Mouse (Mus musculus) WW6 (cell line): ENCODE measurements around the gene Polr1e.
"Not testable (repeated sequence)": the region's sequence is repeated elsewhere in the genome, so short reads cannot be mapped to it uniquely, and the experiment has no call there.

Source experiments
- DNase-seq: peaks from one replicate; pipeline ENCODE4 v3.0.0-alpha.2; 2013; ENCODE audit warnings: low read depth, low spot score

The Polr1e gene

DNA sequence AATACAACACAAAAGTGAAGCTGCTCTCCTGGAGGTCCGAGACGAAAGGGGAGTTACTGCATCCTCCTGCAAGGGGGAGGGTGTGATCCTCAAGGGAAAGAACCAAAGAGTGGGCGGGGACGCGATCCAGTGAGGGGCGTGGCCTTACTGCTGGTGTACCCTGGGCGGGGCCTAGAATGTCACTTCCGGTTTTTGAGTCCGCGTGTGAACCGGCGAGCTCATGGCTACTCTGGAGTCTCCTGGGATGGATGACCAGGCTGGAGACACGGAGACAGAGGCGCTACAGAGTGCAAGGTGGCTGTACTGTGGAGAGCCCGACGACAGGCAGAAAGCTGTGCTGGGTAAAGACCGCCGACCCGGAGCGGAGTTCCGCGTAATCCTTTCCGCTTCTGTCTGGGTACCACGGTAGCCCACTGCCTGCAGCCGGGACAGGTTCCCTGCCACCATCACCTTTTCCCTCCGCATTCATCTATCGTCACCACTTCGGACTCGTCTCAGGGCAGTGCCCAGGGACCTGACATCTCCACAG is at the start of gene Polr1e:
TSS of gene Polr1e (plus strand) at position 132 of the 529 bp plus-strand sequence.
- DNase-seq: peak; percentile 89

- no peak for DNase-seq
Measured at GRCm38 (mm10) chr4:44970056-44970455, 48.3 kb upstream of the Polr1e start.

GRCm38 (mm10) chr4:44970612-44971110 is 47.7 kb upstream of the Polr1e start:
- peak; percentile 60 for DNase-seq

DNA sequence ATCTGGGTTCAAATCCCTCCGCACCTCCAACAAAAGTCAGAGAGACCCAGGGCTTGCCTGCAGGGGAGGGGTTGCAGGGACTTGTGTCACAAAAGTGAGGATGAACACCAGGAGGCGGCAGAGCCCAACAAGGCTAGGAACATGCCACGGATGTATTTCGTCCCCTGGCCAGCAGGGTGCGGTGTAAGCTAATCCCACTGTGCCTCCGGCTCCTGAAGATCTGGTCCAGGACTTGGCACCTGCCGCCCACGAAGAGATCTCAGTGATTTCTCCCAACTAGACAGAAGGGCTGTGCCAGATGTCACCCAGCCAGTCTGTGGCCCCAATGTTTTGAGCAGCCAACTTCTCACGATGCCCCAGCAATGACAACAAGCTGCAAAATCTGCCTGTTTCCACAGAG is 44.9 kb upstream of the Polr1e start:
- DNase-seq: peak; percentile 86

DNA sequence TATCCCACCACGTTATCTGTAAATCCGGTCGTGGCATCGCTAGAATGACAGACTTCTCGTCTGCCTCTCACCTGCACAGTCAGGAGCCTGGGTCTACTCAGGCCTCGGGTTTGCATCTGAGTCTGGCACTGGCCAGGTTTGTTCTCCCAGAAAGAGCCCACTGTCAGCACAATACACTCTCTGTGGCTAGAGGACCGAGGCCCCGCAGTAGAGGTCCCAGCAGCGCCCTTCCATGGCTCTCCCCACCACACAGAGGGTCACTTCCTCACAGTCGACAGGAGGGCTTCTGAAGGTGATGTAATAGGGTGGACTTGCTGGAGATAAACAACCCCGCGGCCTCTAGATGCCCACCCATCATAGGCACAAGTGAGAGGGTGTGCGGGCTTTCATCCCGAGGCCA is 44.5 kb upstream of the Polr1e start:
- DNase-seq: no peak

- no peak for DNase-seq
Measured at GRCm38 (mm10) chr4:44974331-44974730, 44.1 kb upstream of the Polr1e start.

DNA sequence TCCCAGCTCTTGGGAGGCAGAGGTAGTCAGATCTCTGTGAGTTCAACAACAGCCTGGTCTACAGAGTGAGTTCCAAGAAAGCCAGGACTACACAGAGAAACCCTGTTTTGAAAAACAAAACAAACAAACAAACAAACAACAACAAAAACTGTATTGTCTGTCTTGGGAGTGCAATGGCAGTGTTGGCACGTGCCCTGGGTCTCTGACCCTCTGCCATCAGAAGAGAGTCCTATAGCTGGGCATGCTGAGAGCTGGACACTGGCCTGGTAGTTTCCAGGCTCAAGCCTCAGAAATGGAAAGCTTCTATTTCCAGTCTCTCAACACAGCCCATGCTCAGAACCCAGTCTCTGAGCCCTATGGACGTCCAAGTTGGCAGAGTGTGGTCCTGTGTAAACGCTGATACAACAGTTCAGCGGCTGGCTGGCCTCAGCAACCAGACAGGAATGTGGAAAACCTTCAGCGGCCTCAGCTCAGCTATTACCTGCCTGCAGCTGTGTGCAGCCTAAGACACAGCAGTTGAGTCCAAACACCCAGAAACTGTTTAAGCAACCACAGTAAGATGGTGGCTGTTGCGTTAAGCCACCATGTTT is 42.3 kb upstream of the Polr1e start:
- no peak for DNase-seq

DNA sequence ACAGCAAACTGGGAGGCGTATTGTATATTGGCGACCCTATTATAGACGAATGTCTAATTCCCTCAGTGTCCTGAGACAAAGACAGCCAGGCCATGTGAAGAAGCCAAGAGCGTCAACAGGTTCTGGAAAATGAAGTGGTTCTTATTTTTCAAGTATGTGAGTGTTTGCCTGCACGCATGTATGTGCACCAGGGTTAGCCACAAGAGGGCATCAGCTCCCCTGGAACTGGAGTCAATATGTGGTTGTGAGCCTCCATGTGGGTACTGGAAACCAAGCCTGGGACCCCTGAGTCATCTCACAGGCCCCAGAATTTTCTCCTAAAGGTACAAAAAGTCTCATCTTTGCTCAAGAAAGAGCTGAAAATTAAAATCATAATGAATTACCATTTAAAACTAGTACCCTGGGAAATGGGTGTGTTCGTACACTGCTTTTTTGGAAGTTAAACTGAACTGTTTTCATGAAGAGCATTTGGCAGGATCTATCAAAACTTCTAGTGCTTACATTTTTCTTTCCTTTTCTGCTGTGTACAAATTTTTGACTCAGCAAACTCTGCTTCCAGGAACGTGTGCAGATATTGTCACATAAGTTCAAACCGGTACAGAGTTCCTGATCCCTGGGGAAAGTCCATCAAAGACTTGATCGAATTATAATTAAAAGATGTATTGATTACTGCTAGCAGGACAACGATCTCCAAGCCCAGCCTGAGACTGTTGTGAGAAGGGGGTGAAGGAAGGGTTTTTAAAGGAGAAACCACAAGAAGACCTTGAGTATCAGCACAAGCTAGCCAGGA is 41.3 kb upstream of the Polr1e start:
- DNase-seq: no peak

- no peak for DNase-seq
Measured at GRCm38 (mm10) chr4:44978175-44978574, 40.2 kb upstream of the Polr1e start.

DNA sequence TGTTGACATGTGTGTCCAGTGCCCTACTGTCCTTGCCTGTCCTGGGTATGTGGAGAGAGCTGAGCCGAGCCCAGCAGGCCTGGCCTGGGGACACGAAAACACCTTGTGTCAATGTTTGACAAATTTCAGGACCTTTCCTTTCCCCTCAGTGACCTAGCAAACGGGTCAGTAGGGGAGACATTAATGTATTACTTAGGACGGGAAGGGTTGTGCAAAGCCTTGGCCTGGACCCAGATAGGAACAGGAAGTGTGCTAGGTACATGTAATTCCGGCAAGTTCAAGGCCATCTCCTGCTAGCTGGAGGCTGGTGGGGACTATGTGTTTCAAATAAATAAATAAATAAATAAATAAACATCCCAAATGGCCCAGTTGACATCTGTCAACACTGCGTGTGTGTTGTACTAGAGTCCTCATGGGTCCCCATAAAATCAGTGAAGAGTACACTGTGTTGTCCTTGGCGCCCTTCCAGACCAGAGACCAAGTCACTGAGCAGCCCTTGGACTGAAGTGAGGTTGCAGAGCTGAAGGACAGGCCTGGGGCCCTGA is 38.5 kb upstream of the Polr1e start:
- DNase-seq: no peak

GRCm38 (mm10) chr4:44981280-44981973 is 37.0 kb upstream of the Polr1e start, which contains the start of gene Grhpr:
Gene Grhpr, plus strand, starts transcription at chr4:44981395.
- peak; percentile 42 for DNase-seq

DNA sequence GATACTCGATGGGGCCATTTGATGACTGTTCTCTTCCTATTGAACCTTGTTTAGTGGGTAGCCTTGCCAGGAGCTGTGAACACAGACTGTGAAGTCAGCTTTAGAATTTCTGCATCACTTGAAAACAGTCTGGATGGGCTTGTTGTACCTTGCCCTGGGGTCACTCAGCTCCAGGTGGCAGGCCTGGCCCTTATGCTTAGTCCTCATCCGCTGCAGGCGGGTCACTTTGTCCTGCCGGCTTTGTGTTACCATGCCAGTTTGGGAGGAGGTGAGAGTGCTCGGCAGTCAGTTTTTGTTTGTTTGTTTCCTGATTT is 36.5 kb upstream of the Polr1e start:
- no peak for DNase-seq

DNA sequence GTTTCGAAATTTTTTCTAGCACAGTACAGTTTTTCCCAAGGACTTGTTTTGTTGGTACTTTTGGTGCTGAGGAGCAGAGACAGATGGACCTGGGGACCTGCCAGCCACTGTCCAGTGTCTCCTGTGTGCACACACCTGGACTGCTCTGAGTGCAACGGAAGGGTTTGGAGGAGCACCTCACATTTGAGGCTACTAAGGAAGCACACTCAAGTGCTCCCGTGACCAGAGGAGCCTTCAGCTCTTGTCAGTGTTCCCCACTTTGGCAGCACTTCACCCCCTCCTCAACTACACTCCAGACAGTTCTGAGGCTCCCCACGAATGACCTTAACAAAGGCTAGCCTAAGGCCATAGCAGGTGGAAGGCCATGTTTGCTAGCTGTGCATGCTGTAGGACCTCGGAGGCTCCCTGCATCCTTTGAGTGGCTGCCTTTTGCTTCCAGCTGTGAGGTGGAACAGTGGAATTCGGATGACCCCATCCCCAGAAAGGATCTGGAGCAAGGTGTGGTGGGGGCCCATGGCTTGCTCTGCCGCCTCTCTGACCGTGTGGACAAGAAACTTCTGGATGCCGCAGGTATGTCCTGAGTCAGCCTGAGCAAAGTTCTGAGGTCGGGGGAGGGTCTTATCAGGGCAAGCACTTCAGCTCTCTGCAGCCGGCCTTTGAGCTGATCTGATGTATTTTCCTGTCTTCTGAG is 35.8 kb upstream of the Polr1e start:
- DNase-seq: no peak

DNA sequence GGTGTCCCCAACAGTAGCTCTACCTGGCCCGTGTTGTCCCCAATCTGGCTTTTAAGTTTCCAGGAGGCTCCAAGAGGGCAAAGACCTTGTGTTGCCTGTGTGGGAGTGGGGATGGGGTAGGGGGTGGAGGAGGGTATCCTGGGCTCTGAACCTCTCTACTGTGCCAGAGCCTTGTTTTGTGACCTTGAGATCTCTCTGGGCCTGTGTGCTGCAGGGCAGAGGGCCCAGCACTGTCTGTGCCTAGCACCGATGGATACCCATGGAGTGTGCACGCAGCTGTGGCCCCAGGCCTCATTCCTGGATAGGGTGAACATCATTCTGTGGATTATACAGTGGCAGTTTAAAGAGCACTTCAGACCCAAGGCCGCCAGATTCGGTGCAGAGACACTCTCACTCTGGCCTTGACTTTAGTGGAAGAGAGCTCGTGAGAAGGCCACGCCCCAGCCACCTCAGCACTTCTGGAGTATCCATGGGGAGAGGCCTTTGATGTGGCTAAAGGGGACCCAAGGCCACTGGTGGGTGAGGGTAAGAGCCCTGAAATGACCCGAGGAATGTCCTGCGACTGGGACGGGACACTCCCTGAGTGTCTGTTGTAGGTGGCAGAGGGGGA is 35.1 kb upstream of the Polr1e start:
- DNase-seq: no peak

GRCm38 (mm10) chr4:44990560-44990959 is 27.8 kb upstream of the Polr1e start:
- no peak for DNase-seq

DNA sequence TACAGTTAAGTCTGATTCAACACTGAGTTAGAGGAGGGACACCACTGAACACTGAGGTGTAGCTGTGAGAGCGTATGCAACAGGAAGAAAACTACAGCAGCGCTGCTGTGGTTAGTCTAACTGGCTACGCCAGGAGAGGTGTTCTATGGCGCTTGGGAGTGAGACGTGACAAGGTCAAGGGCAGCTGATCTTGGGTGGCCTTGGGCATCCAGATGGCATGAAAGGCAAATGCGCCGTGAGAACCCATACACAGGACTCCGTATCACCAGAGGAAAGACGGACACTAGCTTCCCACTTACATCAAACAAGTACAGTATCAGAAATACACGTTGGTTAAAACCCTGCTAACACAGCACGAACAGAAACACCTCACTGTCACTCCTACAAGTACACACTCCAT is 26.1 kb upstream of the Polr1e start:
- not testable (repeated sequence) for DNase-seq

DNA sequence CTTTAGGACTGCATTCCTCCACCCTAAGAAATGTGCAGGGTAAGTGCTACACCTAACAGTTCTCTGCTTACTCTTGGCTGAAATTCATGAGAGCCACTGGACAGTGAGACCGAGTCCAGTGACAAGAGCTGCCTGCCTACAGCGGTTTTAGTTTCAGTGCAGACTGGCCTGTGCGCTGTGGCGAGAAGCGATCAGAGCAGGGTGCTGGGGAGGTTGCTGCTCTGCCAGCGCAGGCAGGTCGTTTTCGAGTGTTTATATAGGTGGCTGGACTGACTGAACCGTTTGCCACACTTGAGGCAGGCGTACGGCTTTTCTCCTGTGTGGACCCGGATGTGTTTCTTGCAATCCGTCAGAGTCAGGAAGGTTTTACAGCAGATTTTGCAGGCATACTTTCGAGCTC is 25.2 kb upstream of the Polr1e start:
- DNase-seq: not testable (repeated sequence)

GRCm38 (mm10) chr4:44993847-44994246 is 24.5 kb upstream of the Polr1e start:
- no peak for DNase-seq

DNA sequence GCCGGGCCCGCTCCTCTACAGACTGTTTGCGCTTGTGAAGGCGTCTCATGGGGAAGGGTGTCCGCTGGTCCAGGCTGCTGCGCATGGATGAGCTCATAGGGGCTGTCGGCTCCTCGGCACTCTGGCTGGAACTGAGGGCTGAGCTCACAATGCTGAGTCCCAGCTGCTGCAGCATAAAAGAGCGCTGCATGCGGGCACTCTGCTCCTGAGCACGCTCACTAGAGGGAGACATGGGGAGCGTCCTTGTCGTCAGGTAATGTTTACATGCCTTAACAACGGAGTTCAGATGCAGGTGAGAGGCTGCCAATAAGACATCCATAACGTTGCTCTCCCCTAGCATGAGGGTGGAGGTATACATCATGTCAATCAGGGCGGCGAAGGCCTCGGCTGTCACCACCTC is 23.6 kb upstream of the Polr1e start:
- DNase-seq: no peak

DNA sequence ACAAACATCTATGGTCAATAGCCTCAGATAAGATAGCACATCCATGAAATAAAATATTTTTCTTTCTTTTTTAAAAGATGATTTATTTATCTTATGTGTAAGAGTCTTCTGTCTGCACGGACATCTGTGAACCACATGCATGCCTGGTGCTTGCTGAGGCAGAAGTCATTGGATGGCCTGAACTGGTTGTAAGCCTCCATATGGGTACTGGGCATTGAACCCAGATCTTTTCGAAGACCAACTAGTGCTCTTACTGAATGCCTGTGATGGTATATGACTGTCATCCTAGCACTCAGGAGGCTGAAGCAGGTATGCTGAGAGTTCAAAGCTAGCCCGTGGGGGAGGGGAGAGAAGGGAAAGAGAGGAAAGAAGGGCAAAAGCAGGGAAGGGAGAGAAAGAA is 20.3 kb upstream of the Polr1e start:
- no peak for DNase-seq

GRCm38 (mm10) chr4:45000001-45000400 is 18.4 kb upstream of the Polr1e start:
- no peak for DNase-seq
